Mouse (Mus musculus) layer of hippocampus, postnatal 25 days (tissue): ENCODE measurements around the gene Defb25. TPM values are rescaled to one million over a fixed set of nuclear protein-coding genes. Genes with fewer than 3 reads are reported as not detected.
"Not testable (repeated sequence)": the region's sequence is repeated elsewhere in the genome, so short reads cannot be mapped to it uniquely, and the experiment has no call there.

Source experiments
- DNase-seq, 2 experiments: peaks; one replicate each; pipeline ENCODE4 v3.0.0; 2022; ENCODE audit warnings: mixed read lengths in 2 of 2, low spot score in 1 of 2; ENCODE audit errors: extremely low spot score in 1 of 2
- total RNA-seq, 2 experiments: library from RNA; stranded (reverse); gene quantifications; 2 replicates each; pipeline ENCODE4 v1.2.3; 2021

The Defb25 gene
- not detected for total RNA-seq

DNA sequence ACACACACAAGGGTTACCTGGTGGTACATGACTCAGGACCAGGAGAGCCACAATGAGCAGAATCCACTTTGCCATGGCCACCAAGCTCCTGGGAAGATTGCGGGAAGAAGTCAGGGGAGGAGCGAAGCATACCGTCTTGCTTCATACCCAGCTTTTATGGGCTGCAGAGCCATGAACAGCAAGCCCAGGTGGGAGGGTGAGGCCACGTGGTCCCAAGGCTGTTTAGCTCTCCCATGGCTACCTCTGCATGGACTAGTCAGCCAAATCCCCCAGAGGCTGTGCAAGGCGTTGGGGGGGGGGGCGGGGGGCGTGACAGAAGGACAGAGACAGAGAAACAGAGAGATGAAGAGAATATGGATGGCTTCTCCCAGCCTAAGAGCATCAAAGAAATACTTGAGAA lies at the start of gene Defb25:
TSS of gene Defb25 (minus strand) at position 101 of the 400 bp plus-strand sequence.
- no peak for DNase-seq

DNA sequence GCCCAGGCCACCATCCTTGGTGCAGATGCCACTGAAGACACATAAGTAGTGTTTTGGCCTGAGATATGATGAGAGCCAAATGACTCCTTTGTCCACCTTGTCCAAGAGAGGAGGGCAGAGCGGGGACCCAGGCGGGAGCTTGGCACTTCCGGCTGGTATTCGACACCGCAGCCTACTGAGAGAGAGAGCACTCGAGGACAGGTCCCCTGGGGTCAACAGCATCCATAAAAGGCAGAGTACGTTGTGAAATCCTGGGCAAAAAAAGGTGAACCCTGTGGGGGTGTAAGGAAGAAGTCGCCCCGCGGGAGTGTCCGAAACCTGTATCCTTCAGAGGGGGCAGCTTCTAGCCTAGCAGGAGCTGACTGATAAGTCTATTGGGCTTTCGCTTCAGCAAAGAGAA lies 49.3 kb upstream of the Defb25 start:
- DNase-seq = no peak

DNA sequence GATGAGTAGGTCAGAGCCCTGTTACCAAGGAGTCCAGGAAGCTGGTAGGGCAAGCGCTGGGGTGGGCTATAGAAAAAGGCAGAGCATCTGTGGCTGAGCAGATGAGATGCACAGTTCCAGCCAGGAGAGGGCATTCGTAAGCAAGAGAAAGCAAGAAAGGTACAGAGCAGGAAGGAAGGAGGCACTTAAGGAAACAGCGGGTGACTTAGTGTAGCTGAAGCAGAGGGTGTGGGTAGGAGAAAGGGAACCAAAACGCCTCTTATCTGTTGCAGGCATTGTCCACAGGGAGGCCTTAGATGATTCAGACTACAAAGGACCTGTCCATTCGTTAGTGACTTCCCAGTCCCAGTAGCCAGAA lies 48.8 kb upstream of the Defb25 start:
- DNase-seq = no peak

DNA sequence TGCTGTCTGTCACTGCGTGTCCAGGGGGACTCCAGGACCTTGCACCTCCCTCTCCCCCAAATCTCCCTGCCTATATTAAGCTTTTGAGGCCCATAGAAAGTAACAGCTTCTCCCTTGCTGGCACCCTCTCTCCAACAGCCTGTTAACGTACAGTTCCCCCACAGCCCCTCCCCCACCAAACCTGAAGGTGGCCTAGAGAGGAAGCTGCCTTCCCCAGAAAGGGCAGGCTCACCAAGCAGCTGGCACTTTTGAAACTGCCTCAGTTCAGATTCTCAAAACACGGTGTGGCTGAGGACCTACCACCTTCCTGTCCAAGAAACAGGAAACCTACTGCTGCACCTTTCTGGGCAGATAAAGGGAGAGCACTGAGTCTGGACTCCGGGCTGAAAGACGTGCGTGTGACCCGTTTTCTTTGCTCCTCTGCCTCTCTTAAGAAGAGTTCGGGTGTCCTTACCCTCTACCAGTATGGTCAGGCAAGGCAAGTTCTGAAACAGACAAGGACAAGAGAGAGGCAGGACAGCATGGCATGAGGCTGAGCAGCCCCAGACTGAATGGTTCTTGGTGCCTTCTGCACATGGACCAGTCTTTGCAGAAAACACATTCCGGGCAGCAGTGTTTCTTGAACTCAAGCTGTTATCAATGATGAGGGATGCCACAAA lies 48.3 kb upstream of the Defb25 start:
- peak in 1 of 2 experiments; percentile 42 for DNase-seq

DNA sequence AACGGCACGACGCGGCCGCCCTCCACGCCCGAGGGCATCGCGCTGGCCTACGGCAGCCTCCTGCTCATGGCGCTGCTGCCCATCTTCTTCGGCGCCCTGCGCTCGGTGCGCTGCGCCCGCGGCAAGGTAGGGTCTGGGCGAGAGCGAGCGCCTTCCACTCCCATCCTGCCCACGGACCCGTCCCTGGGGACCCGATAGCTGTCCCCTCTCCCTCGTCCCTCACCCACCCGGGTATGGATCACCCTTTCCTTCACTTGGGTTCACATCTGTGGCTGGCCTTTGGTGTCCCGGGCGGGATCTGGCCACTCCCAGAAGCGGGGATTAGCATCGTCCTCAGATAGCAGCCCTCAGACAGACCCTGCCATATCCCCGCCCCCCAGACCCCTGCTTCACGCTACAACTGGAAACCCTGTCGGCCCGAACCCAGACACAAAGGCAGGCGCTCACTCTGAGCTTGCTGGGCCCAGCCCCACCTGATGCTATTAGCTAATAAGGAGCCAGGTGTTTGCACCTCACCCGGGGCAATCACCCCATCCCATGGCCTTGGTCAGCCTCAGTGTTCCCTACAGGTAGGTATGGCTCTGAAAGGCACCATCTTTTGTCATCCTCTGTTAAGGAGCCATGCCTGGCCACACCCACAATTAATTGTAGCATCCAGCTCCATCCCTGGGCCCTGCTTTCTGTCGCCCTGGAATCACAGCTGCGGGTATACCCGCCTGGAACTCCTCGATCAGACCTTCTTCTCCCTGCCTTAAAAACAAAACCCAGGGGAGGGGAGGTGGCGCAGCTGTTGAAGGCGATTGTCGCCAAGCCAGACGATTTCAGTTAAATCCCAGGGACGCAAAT lies 47.0 kb upstream of the Defb25 start:
- DNase-seq = no peak

DNA sequence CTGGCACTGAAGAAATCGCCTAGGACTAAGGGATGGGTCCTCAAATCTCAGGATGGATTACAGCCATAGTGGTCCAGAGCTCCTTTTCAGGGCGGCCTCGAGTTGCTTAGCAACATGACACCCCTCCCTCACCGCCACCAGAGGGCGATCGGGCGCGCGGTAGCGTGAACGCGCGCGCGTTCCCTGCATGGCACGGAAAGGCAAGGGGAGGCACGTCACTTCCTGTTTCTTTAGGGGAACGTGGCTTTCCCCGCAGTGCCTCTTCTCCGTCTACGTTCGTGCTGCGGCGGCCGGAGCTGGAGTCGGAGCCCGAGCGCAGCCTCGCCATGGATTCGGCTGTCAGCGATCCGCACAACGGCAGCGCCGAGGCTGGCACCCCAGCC lies 46.4 kb upstream of the Defb25 start, which contains the start of gene H13:
TSS of gene H13 (plus strand) at position 206 of the 383 bp plus-strand sequence.
- peak; percentile 90 for DNase-seq

DNA sequence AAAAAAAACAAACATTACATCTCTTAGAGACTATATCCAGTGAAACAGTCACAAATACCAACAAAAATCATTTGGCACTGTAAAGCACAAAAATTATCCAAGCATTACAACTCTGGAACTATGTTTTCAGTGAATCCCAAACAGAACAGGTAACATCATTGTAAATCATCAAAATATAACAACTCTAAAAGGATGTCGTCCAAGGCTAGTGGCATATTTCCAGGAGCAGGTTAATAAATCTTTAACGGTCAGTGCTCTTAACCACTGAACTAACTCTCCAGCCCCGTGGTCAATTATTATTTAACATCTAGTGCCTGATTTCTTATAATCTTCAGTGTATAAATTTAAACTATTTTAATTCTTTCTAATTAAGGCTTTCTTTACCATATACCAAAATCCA lies 43.3 kb upstream of the Defb25 start:
- not testable (repeated sequence) for DNase-seq

DNA sequence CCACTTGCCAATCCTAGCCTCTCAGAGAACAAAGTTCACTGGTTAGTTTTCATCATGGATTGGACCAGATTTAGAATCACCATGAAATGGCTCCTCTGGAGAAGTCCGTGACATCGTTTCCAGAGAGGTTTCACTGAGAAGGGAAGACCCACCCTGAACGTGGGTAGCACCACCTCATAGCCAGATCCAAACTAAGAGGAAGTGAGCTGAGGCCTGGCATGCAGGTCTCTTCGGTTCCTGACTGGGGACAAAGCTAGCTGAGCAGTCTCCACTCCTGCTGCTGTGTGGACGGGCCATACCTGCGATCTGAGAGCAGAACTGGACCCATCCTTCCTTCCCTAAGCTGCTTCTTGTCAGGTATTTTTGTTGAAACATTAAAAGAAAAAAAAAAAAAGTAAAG lies 38.3 kb upstream of the Defb25 start:
- no peak for DNase-seq

DNA sequence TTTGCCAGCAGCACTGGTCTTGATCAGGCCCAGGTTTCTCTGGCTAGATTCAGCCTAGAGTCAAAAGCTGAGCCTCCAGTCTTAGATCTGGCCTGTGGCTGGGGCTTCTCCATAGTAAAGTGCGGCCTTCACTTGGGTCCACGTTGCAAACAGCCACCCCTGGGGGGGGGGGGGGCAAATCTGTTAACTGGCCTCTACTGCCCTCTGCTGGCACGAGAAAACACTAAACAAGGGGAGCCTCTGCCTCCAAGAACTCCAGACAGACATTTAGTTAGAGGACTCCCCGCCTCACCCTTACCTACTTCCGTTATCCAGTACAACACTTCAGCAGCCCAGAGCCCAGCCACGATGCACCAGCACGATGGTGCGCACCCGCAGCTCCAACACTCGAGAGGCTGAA lies 34.5 kb upstream of the Defb25 start:
- peak in 1 of 2 experiments; percentile 46 for DNase-seq

DNA sequence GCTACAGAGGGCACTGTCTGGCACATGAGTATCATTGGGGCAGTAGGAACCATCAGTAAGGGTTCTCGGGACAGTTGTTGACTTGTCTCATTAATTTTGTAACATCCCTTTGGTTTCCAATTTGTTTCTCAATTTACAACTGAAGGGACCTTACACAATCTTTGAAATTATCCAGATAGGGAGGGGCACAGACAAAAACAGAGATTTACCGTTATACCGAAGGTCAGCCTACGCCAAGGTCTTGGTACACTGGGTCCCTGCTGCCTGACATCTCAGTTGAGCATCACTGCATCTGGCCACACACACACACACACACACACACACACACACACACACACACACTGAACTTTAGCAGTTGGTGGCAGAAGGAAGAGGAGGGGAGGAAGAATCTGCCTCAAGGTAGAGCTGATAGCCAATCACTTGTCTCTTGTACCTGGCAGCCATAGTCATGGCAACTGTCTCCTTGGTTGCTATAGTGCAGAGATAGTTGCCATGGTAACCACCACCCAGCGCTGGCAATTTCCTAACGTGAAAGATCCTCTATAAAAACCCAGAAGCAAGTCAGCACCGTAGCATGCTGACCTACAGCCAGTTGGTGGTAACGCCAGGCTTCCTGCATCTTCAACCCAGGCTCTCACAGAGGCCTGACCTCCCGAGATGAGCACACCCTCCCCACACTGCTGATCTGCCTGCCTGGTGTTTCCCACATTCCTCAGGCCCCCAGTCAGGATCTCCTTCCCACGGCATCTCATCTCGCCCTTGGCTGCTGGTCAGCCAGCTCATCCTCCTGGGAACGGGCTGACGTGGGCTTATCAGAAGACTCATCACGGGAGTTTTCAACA lies 31.2 kb upstream of the Defb25 start:
- peak; percentile 28 to 38 for DNase-seq

DNA sequence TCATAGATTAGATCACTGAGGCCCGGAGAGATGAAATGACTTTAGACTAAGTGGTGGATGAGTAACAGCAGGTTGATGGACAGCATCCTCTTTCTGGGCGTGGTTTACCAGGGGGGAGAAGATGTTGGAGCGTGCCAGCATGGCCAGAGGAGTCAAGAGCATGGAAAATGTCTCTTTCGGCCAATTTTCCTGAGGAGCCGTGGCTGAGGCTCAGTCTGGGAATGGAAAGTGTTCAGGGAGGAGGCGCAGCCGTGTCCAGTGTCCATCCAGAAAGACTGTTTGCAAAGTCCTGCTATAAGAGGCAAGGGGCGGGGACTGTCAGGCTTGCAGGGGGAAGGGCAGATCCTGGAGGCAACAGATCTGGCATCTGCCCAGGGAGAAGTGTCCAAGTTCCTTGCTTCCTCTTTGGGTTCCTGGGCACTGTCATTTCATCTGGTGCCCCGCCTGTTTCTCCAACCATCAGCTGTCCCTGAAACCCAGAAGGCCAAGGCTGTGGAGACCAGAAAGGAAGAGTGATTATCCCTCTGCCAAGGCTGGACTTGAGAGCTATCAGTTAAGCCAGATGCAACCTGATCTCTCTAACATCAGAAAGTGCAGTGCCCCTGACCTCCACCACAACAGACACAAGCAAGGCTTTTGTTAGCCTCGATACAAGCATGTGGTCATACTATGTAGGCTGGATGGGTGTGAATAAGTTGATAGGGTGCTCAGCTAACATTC lies 30.2 kb upstream of the Defb25 start:
- DNase-seq = no peak

DNA sequence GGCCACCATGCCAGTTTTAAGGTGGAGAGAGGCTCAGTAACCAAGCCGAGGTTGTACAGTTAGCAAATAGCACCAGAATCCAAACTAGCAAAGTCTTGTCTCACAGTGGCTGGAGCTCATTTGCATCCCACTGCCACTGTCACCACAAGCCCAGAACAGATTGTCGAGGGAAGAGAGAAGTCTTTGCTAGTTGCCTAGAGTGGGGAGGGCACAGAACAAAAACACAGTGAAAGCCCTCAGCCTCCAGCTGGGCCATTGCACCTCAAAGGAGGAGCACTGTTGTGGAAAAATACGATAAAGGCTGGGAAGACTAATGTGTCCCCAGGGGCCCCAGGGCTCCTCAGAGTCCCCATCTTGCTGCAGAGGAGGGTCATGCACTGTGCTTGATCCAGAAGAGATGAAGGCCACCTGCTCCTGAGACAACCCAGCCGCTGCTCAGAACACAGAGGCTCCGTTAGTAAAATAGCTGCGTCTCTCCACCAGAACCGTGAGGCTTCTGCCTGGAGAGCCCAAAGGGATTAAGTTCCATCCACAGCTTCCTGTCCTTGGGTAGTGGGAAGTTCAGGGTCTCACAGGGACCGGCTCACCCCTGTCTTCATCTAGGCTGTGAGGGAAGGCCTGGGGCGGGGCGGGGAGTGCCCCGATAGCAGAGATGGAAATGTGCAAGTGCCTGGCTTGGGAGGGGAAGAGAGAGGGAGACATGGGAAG lies 16.7 kb upstream of the Defb25 start:
- no peak for DNase-seq

DNA sequence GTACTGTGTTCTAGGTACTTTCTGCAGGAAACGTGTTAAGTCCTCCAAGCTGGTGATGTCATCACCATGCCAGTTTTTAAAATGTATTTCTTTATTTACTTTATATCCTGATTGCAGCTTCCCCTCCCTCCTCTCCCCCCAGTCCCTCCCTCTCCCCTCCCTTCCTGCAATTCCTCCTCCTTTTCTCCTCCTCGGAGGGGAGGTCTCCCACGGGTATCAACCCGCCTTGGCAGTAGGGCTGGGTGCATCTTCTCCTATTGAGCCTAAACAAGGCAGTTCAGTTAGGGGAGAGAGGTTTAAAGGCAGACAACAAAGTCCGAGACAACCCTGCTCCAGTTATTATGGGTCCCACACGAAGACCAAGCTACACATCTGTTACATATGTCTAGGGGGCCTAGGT lies 16.0 kb upstream of the Defb25 start:
- DNase-seq = no peak

DNA sequence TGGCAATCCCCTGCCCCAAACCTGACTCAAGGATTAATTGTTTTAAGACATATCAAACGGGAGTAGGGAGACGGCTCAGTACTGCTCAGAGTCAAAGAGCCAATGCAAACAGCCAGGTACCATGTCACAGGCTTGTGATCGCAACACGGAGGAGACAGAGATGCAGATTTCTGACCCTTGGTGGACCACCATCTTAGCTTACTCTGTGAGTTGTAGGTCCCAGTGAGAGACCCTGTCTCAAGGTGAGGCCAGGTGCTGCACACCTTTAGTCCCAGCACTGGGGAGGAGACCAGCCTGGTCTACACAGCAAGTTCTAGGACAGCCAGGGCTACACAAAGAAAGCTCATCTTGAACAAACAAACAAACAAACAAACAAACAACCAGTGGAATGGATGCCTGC lies 14.5 kb upstream of the Defb25 start:
- no peak for DNase-seq

DNA sequence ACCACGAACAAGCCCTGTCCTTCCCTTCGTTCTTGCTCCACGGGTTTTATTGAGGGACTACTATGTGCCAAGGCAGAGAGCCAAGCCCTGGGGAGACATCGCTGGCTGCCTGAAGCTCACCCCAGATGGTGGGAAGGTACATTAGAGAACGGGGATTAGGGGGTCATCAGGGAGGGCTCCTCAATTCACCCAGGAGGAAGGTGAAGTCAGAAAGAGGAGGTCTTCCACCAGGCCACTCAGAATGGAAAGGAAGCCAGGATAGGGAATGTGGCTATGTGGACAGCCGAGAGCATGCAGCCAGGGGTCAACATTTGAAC lies 14.1 kb upstream of the Defb25 start:
- no peak for DNase-seq

DNA sequence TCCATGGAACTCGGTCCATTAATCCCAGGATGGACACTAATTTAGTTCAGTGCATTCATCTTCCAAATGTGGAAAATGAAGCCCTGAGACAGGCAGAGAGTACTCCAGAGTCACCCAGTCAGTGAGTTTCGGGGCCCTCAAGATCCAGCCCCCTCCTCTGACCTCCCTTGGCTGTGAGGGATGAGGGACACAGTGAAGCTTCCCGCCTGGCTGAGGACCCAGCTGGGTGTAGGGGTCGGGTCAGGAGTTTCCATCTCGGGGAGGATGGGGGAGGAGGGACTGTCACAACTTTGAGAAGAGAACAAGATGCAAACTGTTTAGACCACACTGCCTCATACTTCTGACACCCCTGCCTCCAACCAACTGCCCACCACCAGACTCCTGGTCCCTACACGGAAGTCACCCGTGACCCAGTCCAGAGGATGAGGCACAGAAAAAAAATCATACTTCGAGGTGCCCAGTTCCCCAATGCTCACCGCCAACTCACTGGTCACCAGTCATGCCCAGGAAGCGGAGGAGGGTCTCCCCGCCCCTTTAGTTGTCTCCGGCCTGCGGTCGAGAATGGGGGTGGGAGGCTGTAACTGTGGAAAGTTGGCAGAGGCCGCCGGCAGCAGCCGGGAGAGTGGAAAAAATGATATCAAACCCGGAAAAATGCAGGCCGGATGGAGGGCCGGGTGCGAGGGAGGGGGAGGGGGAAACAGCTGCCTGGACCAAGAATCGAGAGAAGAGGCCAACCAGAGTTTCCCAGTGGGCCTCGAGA lies 13.6 kb upstream of the Defb25 start:
- no peak for DNase-seq

DNA sequence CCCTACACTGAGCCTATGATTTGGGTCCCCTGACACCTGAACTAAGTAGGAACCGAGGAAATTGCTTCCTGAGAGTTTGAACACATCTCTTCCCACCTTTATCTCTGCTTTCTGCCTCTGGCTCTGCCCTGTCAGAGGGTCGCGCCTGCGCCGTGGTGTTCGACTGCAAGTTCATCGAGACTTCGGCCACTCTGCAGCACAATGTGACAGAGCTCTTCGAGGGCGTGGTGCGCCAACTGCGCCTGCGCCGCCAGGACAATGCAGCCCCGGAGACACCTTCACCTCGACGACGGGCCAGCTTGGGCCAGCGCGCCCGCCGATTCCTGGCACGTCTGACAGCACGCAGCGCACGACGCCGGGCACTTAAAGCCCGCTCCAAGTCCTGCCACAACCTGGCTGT lies 11.5 kb upstream of the Defb25 start:
- no peak for DNase-seq

DNA sequence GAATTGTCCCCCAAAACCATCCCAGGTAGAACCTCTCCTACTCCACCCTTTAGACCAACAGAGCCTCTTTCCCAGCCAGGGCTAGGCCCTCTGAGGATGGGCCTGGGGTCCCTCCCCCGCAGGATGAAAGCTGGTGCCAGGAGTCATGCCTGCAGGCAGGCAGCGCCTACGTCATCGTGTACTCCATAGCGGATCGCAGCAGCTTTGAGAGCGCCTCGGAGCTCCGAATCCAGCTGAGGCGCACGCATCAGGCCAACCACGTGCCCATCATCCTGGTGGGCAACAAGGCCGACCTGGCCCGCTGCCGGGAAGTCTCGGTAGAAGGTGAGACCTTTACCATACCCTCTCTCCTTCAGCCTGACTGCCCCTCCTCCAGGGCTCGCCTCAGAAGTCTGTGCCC lies 10.5 kb upstream of the Defb25 start:
- DNase-seq = no peak

DNA sequence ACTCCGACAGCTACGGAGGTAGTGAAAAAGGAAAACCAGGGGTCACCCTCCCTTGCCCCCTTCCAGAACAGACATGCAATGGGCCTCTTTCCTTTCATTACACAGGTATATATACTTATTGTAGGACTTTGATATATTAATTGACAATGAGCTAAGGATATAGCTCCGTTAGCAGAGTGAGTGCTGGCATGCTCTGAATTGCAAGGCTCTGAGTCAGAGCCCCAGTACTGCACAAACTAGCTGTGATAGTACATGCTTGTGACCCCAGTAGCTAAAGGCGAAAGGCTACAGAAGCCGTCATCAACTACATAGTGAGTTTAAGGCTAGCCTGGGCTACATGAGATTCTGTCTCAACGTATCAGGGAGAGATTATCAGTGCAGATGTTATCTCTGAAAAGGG lies 7.1 kb upstream of the Defb25 start:
- no peak for DNase-seq
